Mouse (Mus musculus) cerebellum, postnatal 14 days (tissue): Measurements from ENCODE around the gene Cc2d1b.

ENCODE experiments used
- DNase-seq, 2 experiments: peaks; one replicate each; pipeline ENCODE4 v3.0.0; 2021; ENCODE audit warnings: mixed read lengths in 2 of 2

Cc2d1b gene

DNA sequence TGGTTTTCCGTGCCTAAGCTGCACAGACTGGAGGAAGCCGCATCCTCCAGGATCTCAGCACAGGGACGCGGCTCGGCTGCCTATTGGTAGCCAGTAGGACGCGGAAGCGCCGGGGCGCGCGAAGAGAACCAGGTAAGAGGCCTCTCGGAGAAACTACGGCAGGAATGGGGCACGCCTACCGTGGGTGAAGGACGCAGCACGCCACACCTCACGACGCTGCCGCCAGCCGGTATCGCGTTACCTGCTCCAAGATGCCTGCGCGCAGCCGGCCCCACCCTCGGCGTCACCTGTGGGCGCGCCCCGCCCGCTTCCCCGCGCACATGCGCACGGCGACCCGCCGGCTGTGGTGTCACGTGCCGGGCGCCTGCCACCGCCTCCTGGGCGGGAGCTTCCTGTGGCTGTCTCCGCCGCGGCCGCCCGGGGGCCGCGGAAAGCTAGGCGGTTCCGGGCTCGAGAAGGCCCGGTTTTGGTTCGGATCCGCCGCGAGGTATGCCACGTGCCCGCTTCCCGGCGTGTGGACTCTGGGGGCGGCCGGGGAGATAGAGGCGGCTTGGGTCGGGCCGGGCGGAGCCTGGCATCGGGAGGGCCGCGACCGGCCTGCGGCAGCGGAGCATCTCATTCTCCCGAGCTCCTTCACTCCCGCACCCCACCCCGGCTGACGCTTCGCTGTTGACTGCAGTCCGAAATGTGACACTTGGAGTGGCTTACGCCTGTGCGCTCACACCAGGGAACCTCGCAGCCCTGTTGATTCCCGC, at the start of gene Cc2d1b:
Cc2d1b (plus strand) TSS at position 354 of the 755 bp plus-strand sequence.
- peak; percentile 95 to 96 for DNase-seq

DNA sequence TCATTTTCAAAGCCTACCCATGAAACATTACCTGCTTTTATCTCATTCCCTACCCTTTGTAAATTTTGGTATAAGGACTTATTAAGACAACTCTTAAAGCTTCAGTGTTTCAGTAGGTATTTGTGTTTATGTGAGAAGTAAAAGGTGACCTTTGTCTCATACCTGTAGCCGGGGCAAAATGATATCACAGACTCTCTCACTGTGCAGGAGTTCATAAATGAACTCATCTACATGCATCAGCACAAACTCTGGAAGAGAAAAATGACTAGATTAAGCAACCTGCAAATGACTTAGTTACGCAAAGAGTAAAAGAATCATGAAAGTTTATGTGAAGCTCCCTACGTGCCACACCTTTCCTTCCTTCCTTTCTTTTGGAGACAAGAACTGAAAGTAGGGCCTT, 47.1 kb upstream of the Cc2d1b start:
- DNase-seq = no peak

DNA sequence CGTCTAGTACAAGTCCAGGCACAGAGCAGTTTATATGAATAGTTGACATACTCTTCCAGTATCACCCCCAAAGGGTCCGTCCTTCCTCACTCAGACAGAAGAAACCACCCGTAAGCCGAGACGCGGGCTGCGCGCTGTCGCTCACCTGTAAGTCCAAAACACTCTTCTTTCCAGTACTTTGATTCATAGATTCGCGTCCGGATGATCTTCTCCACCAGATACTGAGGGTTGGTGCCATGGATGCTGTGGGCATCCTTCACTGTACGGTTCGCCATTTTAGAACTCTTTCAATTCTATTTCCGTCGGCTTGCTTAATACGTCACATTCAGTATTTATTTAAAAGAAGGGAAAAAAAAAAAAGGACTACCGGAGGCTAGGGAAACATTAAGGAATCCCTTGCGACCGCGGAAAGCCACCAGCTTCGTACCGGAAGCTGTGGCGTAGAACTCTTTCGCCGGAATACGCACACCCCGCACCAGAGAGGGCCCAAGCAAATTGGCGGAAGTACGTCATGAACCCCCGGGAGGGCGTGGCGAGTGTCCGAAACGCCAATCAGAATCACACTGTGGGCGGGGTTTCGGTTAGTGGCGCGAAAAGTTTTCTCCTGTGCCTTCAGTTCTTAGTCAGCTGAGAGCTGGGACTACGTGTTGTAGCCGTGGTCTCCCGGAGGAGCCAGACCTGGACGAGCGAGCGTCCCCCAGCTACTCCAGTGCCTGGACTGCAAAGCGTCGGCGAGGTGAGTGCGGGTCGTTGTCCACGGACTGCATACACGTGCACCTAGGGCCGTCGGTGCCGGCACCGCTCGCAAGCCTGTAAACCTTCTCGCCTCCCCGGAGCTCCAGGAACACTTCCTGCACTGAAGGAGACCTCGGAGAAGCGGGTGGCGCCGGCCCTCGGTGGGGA, 40.6 kb upstream of the Cc2d1b start, which contains the start of the genes Prpf38a and Orc1:
Prpf38a (minus strand) TSS at position 497 of the 903 bp plus-strand sequence.
Orc1 (plus strand) TSS at position 584 of the 903 bp plus-strand sequence.
- peak; percentile 98 to 99 for DNase-seq

DNA sequence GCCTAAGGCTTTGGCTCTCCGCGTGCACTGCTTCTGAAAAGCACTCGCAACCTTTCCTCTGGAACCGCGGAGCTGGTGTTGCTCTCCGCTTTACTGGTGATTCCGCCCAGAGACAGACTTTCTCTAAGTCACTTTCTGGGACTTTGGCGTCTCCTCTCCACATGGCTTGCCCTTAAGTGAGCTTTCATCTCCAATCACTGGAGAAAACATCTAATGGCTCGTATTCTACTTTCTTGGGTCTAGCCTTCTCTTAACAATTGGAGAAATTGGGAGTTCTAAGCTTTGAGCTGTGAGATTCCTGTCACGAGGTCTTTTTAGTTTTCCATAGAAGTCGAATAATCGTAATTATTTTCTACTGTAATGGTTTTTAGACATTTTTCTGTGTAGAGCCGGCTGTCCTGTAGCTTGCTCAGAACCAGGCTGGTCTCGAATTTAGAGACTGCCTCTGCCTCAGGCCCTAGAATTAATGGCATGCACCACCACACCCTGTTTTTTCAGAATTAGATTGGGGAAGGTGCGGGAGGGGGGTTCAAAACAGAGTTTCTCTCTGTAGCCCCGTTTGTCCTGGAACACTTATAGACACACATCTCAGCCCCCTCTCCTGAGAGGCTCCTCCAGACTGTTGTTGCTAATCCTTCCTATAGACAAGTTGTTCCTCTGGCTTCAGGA, 39.9 kb upstream of the Cc2d1b start:
- DNase-seq = no peak

DNA sequence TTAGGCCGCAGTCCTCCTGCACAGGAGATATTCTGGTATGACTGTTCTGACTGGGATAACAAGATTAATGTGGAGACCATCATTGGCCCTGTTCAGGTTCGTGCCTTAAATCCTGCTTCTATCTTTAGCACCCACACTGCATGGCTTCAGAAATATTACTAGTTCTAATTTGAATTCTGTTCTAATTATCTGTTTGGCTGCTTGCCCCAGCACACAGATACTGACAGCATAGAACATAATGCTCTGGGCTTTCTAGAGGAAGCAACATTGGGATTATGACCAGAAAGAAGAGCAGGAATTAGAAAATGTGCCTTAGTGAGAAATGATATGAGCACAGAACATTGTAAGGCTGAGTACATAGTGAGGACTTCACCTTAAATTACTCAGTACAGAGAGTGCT, 26.4 kb upstream of the Cc2d1b start:
- DNase-seq = no peak

DNA sequence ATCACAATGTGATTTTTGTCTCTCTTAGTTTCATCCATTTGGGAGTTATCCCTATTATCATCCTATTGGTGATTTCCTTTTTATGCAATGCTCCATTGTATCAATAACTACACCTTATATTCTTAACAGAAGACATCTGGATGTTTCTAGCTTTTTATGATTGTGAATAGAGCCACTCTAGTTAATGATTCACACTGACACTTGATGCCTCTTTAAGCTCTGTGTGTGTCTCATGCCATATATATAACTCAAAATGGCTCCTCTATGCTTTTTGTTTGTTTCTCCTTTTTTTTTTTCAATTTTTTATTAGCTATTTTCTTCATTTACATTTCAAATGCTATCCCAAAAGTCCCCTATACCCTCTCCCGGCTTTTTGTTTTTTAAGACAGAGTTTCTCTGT, 24.0 kb upstream of the Cc2d1b start:
- no peak for DNase-seq

DNA sequence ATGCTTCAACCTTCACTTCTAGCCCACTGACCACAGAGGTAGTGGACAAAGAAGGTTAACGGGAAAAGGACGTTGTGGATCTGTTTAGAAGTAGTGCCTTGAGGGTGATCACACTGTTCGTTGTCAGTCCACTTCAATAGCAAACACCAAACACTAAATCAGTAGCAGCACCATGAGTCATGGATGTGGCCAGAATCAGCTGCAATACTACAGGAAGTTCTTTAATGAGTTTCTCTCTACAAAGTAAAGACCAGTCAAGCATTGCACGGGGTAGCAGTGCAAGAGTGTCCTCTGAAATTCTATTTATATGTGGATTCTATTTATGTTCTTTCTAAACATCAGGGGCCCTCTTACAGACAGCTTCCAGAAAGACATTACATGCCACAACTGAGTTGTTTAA, 21.4 kb upstream of the Cc2d1b start:
- DNase-seq = no peak

DNA sequence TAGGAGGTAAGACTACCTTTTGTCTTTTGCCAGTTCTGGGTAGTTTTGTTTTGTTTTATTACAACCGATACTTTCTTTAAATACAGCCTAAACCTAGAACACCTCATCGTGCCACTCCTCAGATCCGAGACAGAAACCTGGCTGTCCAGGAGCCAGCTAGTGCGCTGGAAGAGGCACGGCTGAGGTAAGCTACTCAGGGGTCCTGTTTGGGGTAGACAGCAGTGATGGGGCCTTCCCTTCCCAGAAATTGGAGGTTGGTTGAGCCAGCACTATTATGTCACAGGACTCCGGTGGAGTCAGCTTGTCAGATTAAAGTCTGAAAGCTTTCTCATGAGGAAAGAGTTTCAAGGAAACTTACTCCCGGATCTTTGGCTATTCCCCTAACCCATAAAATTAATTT, 17.9 kb upstream of the Cc2d1b start:
- DNase-seq = no peak

DNA sequence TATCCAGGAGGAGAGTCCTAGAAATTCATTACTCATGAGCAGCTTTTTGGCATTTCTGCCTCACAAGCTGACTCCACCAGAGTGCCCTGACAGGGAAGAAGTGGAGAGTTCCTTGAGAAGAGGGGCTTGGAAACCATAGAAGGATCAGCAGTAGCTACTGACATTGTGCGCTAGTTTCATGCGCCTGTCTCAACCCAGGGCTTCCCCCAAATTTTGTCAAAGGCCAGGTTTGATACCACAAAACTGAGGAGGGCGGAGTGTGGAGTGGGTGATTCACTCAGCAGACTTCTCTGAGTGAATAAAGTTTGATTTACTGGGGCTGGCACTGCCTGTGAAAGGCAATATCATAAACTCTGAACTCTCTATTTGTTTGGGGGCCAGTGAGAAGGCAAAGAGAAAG, 11.1 kb upstream of the Cc2d1b start:
- DNase-seq = no peak

DNA sequence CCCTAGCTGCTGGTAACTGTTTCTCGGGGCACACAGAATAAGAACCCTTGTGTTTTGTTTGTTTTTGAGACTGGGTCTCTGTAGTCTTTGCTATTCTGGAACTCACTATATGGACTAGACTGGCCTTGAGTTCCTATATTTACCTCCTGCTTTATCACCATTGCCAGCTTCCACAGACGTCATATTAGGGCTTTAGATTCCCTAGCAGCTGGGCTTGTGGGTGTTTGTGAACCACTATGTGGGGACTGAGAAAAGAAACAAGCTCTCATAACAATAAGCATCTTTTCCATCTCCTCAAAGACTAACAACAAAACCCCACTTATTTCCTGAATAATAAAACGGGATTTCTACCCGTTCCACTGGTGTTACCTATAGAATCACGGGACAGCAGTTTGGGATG, 8.8 kb upstream of the Cc2d1b start:
- DNase-seq = no peak

DNA sequence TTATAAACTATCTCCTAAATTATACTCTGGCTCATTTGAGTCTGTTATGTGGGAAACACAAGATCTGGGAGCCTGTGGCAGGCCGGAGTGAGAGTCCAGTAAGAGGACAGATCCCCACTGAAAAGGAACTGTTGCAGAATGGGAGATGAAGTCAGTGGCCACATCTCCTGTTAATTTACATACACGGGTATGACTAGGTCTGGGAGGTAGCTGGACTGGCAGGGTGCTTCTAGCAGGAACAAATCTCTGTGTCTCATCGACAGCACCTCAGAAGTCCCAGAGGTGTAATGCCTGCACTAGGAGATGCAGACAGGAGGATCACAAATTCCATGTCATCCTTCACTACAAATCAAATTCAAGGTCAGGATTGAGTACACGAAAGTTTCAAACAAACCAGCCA, 1.2 kb upstream of the Cc2d1b start:
- no peak for DNase-seq

DNA sequence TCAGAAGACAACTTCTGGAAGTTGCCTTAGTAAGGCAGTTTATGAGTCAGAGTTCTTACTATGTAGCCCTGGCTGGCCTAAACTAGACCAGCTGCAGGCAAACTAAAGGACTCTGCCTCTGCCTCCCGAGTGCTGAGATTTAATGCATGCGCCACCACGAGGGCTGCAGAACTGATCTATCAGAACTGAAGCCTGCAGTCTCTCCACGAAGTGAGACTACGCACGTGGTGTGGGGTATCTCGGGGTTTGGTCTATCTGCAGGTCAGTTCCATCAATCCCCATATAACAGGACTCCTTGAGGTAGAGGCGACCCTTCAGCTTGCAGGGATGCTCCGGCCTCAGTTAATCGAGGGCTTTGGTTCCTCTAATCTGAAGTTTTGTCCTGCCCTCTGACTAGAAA, 575 bp upstream of the Cc2d1b start:
- DNase-seq = peak in 1 of 2 experiments; percentile 36

DNA sequence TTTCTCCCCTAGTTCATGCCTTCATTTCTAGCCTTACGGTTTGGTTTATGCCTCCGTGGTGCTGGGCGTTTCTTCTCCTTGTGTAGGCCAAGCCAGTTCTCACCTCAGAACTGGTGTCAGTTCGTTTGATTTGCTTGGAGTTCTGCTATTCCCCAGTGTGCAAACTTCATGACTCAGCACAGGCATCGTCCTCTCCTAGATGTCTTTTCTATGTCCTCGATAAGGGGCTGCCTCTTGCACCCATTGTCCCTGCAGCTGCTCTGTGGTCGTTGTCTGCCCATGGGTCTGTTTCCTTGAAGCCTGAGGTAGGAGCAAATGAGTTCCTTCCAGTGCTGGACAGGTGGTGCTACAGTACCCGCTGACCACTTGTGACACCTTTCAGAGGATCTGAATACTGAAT, 796 bp downstream of the Cc2d1b start:
- peak in 1 of 2 experiments; percentile 35 for DNase-seq

DNA sequence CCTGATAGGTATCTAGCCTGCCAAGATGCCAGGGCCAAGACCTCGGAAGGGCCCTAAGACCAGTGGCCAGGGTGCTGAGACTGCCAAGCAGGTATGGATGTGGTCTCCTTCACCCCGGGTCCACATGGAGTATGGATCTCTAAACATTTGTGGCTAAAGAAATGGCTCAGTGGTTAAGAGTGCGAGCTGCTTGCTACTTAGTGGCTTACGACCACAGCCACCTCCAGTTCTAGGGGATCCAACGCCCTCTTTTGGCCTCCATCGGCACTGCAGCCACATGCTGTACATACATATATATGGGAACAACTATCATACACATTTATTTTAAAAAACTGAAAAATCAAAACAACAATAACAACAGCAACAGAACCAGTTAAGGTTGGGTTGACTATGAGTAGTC, 1.8 kb downstream of the Cc2d1b start:
- DNase-seq = peak in 1 of 2 experiments; percentile 43

DNA sequence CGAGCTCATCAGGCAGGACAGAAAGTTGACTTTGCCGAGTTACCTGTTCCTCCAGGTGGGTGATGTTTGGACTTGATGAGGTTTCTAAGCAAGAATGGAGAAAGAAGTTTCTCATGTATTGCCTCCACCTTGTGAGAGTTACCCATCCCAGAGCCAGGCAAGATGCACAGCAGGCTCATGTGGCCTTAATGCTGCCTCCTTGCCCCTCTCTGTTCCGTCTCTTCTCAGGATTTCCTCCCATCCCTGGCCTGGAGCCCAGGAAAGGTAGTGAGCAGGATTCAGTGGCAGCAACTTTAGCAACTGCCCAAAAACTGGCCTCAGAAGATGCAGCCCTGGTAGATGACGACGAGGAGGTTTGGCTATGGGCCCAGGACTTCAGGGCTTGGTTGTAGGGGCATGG, 7.3 kb downstream of the Cc2d1b start:
- DNase-seq = no peak

DNA sequence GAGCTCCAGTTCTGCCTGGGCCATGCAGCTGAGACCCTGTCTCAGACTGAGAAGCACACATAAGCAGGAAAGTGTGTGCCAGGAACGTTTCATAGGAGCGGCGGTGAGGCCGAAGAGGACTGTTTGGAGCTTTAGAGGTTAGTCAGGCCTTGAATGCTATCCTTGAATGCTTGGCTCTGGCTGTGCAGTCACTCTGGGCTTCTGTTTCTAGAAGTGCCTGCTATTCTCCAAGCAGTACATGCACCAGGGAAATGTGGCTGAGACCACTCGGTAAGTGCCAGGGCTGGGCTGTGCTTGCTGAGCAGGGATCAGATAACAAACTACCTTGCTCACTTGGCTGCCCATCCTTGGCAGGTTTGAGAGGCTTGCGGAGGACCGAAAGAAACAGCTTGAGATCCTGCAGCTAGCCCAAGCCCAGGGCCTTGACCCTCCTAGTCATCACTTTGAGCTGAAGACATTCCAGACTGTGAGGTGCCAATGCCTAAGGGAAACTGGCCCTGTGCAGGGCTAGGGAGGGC, 9.7 kb downstream of the Cc2d1b start:
- DNase-seq = no peak

DNA sequence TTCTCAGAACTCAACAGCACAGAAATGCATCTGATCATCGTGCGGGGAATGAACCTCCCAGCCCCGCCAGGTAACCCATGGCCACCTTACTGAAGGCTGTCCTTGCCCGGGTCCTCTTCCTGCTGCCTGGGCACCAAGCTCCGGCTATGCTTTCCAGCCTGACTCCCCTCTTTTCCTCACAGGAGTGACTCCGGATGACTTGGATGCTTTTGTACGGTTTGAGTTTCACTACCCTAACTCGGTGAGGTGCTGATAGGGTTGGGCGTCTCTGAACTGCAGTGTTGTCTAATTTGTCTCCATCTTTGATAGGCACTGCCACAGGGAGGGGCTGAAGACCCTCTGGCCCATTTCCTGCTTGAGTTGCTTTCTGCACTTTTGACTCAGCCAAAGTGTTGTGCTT, 10.4 kb downstream of the Cc2d1b start:
- DNase-seq = no peak

DNA sequence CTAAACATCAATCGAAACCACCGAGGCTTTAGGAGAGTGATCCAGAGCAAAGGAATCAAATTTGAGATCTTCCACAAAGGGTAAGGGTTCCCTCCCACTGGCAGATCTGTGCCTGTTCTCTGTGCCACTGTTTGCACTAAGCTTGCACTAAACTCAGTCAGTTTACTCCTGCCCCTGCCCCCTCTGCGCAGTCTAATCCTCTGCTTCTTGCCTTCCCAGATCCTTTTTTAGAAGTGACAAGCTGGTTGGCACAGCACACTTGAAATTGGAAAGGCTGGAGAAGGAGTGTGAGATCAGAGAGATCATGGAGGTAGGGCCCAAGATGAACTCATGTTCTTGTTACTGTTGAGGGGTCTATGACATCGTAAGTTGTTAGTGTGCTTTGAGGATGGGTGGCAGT, 11.9 kb downstream of the Cc2d1b start:
- no peak for DNase-seq

DNA sequence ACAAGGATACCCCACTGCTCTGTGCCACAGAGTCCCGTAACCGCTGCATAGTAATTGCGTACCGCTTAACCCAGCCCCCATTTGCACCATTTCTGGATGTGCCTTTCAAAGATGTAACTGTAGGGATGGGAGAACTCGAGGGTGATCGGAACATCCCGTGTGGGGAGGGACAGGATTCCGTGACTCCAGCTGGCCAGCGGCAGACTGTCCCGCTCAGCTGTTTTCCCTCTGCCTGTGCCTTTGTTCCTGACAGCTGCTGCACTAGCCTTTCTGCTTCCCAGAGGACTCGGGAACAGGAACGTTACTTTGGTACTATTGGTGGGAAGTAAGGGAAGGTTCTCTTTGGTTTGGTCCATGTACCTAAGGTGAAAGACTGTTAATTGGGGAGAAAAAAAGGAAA, 14.0 kb downstream of the Cc2d1b start:
- no peak for DNase-seq

DNA sequence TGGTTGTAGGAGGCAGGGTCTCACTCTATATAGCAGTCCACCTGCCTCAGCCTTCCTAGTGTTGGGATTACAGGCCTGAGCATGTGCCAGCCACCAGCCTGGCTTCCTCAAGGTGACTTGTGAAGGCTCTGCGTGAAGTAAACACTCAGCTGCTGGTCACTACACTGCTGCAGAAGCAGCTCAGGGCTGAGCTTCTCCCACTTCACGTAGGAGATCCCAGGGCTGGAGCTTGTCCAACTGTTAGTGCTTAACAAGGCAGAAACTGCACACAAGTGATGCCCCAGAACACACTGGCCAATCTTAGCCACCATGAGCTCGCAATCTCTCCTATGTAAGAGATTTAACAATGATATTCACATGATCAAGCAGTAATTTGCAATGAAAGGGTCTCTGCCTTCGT, 15.0 kb downstream of the Cc2d1b start:
- DNase-seq = peak; percentile 36 to 54

DNA sequence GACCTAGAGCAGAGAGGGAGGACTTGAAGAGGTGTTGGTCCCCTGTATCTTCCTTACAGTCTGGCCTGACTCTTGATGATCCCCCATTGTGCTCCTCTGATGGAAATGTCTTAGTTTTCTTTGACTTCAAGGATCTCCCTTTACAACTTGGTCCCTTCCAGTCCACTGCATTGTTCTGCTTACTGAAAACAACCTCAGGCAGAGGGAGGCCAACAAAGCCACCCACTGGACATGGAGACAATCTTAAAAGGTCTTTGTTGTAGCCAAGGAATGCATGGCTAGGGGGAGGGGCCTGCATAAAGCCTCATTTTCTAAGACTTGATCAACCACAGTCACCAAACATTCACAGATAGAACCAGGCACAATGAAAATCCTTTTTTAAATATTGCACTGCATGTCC, 15.4 kb downstream of the Cc2d1b start:
- no peak for DNase-seq

DNA sequence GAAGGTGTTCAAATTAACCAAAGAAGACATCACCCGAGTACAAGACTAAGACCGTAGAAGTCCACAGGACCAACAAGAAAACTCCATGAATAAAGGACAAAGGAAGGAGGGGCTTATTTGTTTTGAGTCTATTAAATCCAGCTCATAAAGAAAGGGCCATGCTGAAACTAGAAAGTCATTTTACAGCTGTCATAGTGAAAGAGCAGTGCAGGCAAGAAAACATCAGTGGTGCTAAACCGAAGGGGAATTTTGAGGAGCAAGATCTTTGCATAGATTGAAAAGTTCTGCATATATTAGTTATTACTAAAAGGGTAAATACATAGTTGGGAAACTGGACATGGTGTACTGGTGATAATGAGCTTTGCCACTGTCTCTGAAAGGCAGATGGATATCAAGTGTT, 18.0 kb downstream of the Cc2d1b start:
- DNase-seq = no peak

DNA sequence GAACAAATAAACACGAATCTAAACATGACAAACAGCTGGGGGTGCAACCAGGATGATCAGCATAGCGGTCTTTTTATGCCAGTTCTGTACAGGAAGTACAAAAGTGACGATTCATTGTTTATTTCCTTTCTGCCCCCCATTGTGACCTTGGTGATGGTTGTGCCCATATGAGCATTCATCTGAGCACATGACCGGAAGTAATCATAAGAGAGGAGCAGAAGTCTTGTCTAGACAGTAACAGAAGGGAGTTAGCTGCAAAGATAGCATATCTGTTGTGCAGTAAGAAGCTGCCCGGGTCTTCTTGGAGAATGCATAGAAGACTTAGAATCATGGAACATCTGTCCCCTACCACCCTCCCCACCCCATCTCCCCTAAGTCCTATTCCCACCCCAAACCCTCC, 19.0 kb downstream of the Cc2d1b start:
- DNase-seq = no peak
